Mouse (Mus musculus) small intestine, adult 2 months (tissue): ENCODE data around the gene Hmga1. TPM values are rescaled to one million over a fixed set of nuclear protein-coding genes. Genes with fewer than 3 reads are reported as not detected.

Experiments used
- H3K27ac ChIP-seq: fragments of 200-500 bp; 2 replicates; pipeline ENCODE4 v1.5.1; 2012; ENCODE audit warnings: low read depth, low read length, control low read depth, inconsistent platforms; ENCODE audit not compliant: insufficient read depth
- H3K27me3 ChIP-seq: fragments of 200-500 bp; 2 replicates; pipeline ENCODE4 v1.6.1; 2012; ENCODE audit warnings: mild to moderate bottlenecking, moderate library complexity, low read length, inconsistent platforms; ENCODE audit not compliant: control insufficient read depth, insufficient read depth
- H3K36me3 ChIP-seq: fragments of 200-500 bp; 2 replicates; pipeline ENCODE4 v1.6.1; 2012; ENCODE audit warnings: mild to moderate bottlenecking, low read length, control low read depth, inconsistent platforms; ENCODE audit not compliant: control insufficient read depth, insufficient read depth
- H3K4me1 ChIP-seq: fragments of 200-500 bp; 2 replicates; pipeline ENCODE4 v1.6.1; 2012; ENCODE audit warnings: low read length, inconsistent platforms, mixed read lengths; ENCODE audit not compliant: control insufficient read depth, insufficient read depth, insufficient read length
- H3K4me3 ChIP-seq: fragments of 200-500 bp; 2 replicates; pipeline ENCODE4 v1.5.1; 2012; ENCODE audit warnings: low read depth, mild to moderate bottlenecking, control low read depth, inconsistent platforms, low read length, moderate library complexity
- CTCF ChIP-seq: fragments of 200-500 bp; IDR thresholded peaks from 2 replicates; pipeline ENCODE4 v1.5.1; 2012; ENCODE audit warnings: low read depth, mild to moderate bottlenecking, control low read depth, inconsistent platforms, low read length, moderate library complexity, mixed read lengths; ENCODE audit not compliant: insufficient replicate concordance, insufficient read length; ENCODE audit errors: extremely low read depth
- POLR2A ChIP-seq: fragments of 200-500 bp; IDR thresholded peaks from 2 replicates; pipeline ENCODE4 v1.6.1; 2012; ENCODE audit warnings: low read depth, mild to moderate bottlenecking, control low read depth, inconsistent platforms, low read length, moderate library complexity
- WGBS: fragments of 180-500 bp; shearing (Covaris S2); methylation state at CpG from one replicate; pipeline ENCODE4 v1.1.7; 2018; 5-methylcytosine and 5-hydroxymethylcytosine counted together
- polyA plus RNA-seq: library from polyadenylated mRNA; depleted of rRNA; stranded (reverse); fragments of >200 nt; gene quantifications from 2 replicates; pipeline ENCODE4 v1.2.3, GENCODE M21; 2012

Gene Hmga1
- polyA plus RNA-seq, 1 experiment = 91.0 TPM

- Histone ChIP-seq H3K36me3 (no peaks in the 10 kb centered on the region), H3K27me3 (no peaks in the 10 kb centered on the region), H3K4me3 (no peak overlapping the region), H3K27ac (no peak overlapping the region), H3K4me1 (no peaks in the 10 kb centered on the region; the same call in none of the 2 replicates)
- WGBS = 65% methylated on average over 8 of the region's 8 CpGs
- no peak for TF ChIP-seq POLR2A
- TF ChIP-seq CTCF = no peak
These were observed 15.0 kb downstream of the Hmga1 start for GRCm38 (mm10) chr17:27571315-27571714.

GRCm38 (mm10) chr17:27573772-27574320 is 17.5 kb downstream of the Hmga1 start:
- WGBS = 85% methylated on average over 10 of the region's 10 CpGs
- H3K36me3 ChIP-seq = peaks cover 6% of the 10 kb centered on the region; the same call in 1 of the 2 replicates
- no peak overlapping the region for H3K27ac ChIP-seq
- no peak overlapping the region for H3K4me3 ChIP-seq
- H3K4me1 ChIP-seq = no peaks in the 10 kb centered on the region; the same call in none of the 2 replicates
- TF ChIP-seq CTCF (no peak), POLR2A (no peak)
- no peaks in the 10 kb centered on the region for H3K27me3 ChIP-seq

- Histone ChIP-seq H3K27me3 (no peaks in the 10 kb centered on the region), H3K4me3 (no peak overlapping the region), H3K36me3 (peaks cover 13% of the 10 kb centered on the region), H3K4me1 (no peaks in the 10 kb centered on the region; the same call in 1 of the 2 replicates), H3K27ac (no peak overlapping the region)
- no peak for TF ChIP-seq CTCF
- TF ChIP-seq POLR2A = no peak
- 87% methylated on average over 16 of the region's 16 CpGs for WGBS
These were observed 18.3 kb downstream of the Hmga1 start for GRCm38 (mm10) chr17:27574470-27575115.

GRCm38 (mm10) chr17:27575116-27575776 is 18.9 kb downstream of the Hmga1 start:
- no peak for TF ChIP-seq CTCF
- no peak for TF ChIP-seq POLR2A
- no peak overlapping the region for H3K27ac ChIP-seq
- peaks cover 19% of the 10 kb centered on the region for H3K36me3 ChIP-seq
- H3K27me3 ChIP-seq = no peaks in the 10 kb centered on the region
- H3K4me1 ChIP-seq = no peaks in the 10 kb centered on the region; the same call in 1 of the 2 replicates
- no peak overlapping the region for H3K4me3 ChIP-seq
- 69% methylated on average over 10 of the region's 10 CpGs for WGBS

- no peaks in the 10 kb centered on the region for H3K27me3 ChIP-seq
- H3K36me3 ChIP-seq = peaks cover 27% of the 10 kb centered on the region
- no peak overlapping the region for H3K4me3 ChIP-seq
- 75% methylated on average over 7 of the region's 7 CpGs for WGBS
- no peaks in the 10 kb centered on the region; the same call in 1 of the 2 replicates for H3K4me1 ChIP-seq
- no peak overlapping the region for H3K27ac ChIP-seq
- no peak for TF ChIP-seq POLR2A
- no peak for TF ChIP-seq CTCF
These were observed 19.8 kb downstream of the Hmga1 start for GRCm38 (mm10) chr17:27576056-27576455.

GRCm38 (mm10) chr17:27577468-27577867 is 21.2 kb downstream of the Hmga1 start:
- Histone ChIP-seq H3K27me3 (no peaks in the 10 kb centered on the region), H3K4me1 (no peaks in the 10 kb centered on the region; the same call in 1 of the 2 replicates), H3K36me3 (peaks cover 36% of the 10 kb centered on the region), H3K4me3 (no peak overlapping the region), H3K27ac (no peak overlapping the region)
- WGBS = 84% methylated on average over 6 of the region's 6 CpGs
- TF ChIP-seq POLR2A (no peak), CTCF (no peak)

GRCm38 (mm10) chr17:27578487-27578886 is 22.2 kb downstream of the Hmga1 start:
- Histone ChIP-seq H3K4me1 (no peaks in the 10 kb centered on the region; the same call in 1 of the 2 replicates), H3K27ac (no peak overlapping the region), H3K36me3 (peaks cover 41% of the 10 kb centered on the region), H3K4me3 (no peak overlapping the region), H3K27me3 (no peaks in the 10 kb centered on the region)
- TF ChIP-seq CTCF = no peak
- no peak for TF ChIP-seq POLR2A
- WGBS = 91% methylated on average over 10 of the region's 10 CpGs
